Mouse (Mus musculus): ENCODE measurements around the gene Hmgcl.

GRCm38 (mm10) chr4:135971805-135972555 is 25.7 kb downstream of the Hmgcl start:
- TF ChIP-seq POLR2A (IDR thresholded peaks at IDR 0.05; ENCODE audit: low read depth, low read length) (no peak), CTCF (IDR thresholded peaks at IDR 0.05; ENCODE audit: extremely low read depth, insufficient read depth, insufficient read length, insufficient replicate concordance) (no peak)
